Mouse (Mus musculus) cerebellum, postnatal 14 days (tissue): ENCODE measurements around the gene C2cd2l.

Source experiments
- DNase-seq, 2 experiments: peaks; one replicate each; pipeline ENCODE4 v3.0.0; 2021; ENCODE audit warnings: mixed read lengths in 2 of 2

Gene C2cd2l

DNA sequence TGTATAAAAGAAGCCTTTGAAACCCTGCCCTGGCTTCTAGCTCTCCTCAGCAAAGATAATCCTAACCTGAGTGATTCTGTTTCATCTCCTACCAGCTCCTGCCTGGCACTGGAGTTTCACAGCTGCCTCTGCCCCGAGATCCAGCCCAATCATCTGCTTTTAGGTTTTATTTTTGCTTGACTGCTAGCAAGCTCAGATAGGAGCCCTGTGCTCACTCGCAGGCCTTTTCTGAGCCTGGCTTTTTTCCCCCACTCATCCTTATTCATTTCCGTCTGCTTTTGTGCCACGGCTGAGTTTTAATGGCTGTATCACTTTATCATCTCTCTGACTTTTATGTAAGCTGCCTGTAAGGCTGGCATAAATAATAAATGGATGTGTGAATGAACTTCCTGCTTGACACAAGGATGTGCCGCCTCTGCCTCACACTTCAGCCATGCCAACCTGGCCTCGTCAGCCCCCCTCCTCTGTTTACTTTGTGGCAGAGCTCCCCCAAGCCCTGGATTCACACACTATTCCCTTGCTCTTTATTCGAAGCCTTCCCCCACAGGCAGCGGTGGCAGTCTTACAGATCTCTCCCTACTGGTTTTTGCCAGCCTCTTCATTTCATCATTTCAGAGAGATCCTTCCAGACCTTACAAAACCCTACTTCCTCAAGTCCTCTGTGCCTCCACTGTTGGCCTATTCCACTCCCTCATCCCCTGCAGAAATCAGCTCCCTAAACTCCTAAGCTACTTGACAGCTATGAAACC is 53.4 kb downstream of the C2cd2l start:
- no peak for DNase-seq

DNA sequence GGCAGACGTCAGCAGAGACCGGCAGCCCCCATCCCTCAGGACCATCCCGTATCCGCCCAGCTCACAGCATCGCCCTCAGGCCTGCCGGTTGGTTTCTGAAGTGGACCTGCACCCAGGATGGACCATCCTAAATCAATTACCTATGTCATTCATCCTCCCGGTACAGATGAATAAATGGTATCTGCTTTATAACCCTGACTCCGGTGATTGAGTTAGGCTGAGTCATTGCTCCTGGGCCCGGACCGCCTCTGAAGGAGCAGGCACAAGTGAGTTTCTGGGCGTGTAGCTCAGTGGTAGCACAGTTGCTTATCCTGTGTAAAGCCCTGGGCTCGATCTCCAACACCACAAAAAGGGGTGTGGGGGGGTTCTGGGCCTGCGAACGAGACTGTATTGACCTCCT is 58.7 kb downstream of the C2cd2l start:
- DNase-seq, result no peak
